Mouse (Mus musculus): ENCODE results near the gene Gpr4. TPM values are rescaled to one million over a fixed set of nuclear protein-coding genes. Genes with fewer than 3 reads are reported as not detected.
A peak's percentile ranks its signal among the peaks of the same experiment; 100 is the strongest.

Gpr4 gene
- total RNA-seq, 1 experiment: 3.8 TPM

DNA sequence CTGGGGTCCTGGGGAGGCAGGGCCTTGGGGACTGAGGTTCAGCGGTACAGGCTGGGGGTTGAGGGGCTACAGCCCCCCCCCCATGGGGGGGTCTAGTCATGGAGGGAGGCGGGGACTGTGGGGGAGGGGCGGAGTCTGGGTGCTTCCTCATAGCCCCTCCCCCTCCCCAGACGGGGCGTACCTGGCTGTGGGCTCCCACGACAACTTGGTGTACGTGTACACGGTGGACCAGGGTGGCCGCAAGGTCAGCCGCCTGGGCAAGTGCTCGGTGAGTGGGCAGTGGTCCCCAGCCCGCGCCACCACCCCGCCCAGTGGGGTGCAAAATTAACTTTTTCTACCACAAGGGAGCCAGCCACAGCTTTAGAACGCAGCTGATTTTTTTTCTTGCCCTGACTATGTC, 10.7 kb upstream of the Gpr4 start:
- peak overlapping the region; percentile 2 to 64; a peak in 3 of 4 replicates for H3K4me3 ChIP-seq (ENCODE audit: insufficient read depth in 1 of 2, low read depth in 1 of 2, low read length in 2 of 2, poor library complexity in 1 of 2, severe bottlenecking in 1 of 2)
- H3K9ac ChIP-seq (ENCODE audit: insufficient read depth, low read depth, low read length, poor library complexity, severe bottlenecking): 0 out of 2 replicates have a peak overlapping the region, but pooled peaks have one; percentile 8
- peaks cover 3 to 18% of the 10 kb centered on the region in 2 experiments; a peak in 3 of 4 replicates for H3K4me1 ChIP-seq (ENCODE audit: control insufficient read depth in 2 of 2, insufficient read depth in 2 of 2, low read length in 2 of 2, poor library complexity in 1 of 2)
- H3K36me3 ChIP-seq (ENCODE audit: control insufficient read depth, insufficient read depth, low read length, poor library complexity, severe bottlenecking): peaks cover 7% of the 10 kb centered on the region; the same call in 1 of the 2 replicates
- in situ Hi-C loops (cut with MboI; ENCODE audit: low sequenced_read_pairs in 2 of 2, unreplicated experiment in 2 of 2): no loop called here
- H3K9me3 ChIP-seq (ENCODE audit: control insufficient read depth, insufficient read depth, low read depth, low read length): no peaks in the 10 kb centered on the region
- DNase-seq (ENCODE audit: low read depth, low spot score): no peak
- H3K27ac ChIP-seq (ENCODE audit: insufficient read depth, low read depth, low read length, poor library complexity, severe bottlenecking): peak overlapping the region; percentile 54
- no peak for TF ChIP-seq CHD2 (IDR thresholded peaks at IDR 0.05; ENCODE audit: low read depth, low read length)
- no peak for TF ChIP-seq MAFK (IDR thresholded peaks at IDR 0.05; ENCODE audit: insufficient read depth, low read depth, low read length)
- no peak for TF ChIP-seq ZNF384 (IDR thresholded peaks at IDR 0.05; ENCODE audit: low read depth, low read length)
- TF ChIP-seq HCFC1 (IDR thresholded peaks at IDR 0.05; ENCODE audit: borderline replicate concordance, insufficient read depth, low read length): no peak
- TF ChIP-seq ZC3H11A (IDR thresholded peaks at IDR 0.05; ENCODE audit: borderline replicate concordance, low read depth, low read length): no peak

DNA sequence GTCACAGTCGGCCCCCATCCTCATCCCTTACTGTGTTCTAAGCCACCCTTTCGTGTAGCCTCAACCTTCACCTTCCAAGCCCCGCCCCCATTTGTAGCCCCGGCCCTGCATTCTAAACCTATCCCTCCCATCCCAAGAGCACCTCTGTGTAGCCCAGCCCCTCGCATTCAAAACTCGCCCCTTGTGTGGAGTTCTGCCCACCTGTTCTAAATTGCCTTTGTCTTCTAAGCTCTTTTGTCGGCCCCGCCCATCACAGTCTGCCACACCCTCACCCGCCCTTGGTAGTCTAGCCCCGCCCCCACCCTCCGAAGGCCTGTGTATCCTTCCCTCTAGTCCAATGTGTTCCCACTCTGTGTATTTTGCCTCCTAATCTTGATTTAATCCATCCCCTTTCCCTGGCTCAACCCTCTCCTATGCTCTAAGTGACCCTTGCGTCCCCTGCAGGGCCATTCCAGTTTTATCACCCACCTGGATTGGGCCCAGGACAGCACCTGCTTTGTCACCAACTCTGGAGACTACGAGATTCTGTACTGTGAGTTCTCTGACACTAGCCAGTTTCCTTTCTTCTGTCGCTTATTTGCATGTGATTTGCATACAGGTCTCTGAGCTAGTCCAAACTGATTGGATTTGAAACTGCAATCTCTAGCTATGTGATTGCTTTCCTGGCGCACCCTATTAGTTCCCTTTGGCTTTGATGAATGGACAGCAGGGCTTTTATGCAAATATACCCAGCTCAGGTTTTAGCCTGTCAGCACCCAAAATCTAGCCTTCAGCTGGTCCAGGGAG, 10.1 kb upstream of the Gpr4 start:
- in situ Hi-C loops (cut with MboI; ENCODE audit: low sequenced_read_pairs in 2 of 2, unreplicated experiment in 2 of 2): no loop called here

DNA sequence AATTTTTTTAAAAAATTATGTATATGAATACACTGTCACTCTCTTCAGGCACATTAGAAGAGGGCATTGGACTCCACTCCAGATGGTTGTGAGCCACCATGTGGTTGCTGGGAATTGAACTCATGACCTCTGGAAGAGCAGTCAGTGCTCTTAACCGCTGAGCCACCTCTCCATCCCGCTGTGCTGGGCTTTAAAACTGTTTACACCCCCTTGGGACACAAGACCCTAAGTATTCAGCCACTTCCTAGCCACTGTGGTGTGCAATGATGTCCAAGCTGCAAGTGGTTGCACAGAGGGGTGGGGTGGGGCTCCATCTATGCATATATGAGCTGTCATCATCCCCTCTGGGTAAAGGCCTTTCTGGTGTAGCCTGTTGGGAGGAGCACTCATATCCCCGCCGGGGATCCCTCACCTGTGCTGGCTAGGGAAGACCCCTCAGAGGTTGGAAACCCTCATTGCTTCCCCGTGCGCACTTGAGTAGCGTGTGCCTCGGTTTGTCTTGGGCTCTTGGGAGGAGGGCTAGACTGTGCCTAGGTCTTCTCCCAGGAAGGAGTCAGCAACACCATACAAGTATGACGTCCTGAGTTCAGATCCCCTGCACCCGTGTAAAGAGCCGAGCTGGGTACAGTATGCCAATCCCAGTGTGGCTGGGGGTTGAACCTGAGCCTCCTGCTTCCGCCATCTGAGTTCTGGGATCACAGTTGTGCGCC, 4.0 kb upstream of the Gpr4 start:
- H3K4me3 ChIP-seq (ENCODE audit: insufficient read depth in 1 of 2, low read depth in 1 of 2, low read length in 2 of 2, poor library complexity in 1 of 2, severe bottlenecking in 1 of 2): no peak overlapping the region; a peak in 2 of 4 replicates
- peaks cover 2 to 12% of the 10 kb centered on the region in 2 experiments; a peak in 3 of 4 replicates for H3K4me1 ChIP-seq (ENCODE audit: control insufficient read depth in 2 of 2, insufficient read depth in 2 of 2, low read length in 2 of 2, poor library complexity in 1 of 2)
- peak overlapping the region; percentile 67 for H3K27ac ChIP-seq (ENCODE audit: insufficient read depth, low read depth, low read length, poor library complexity, severe bottlenecking)
- no peak overlapping the region for H3K9ac ChIP-seq (ENCODE audit: insufficient read depth, low read depth, low read length, poor library complexity, severe bottlenecking)
- no peak for DNase-seq (ENCODE audit: low read depth, low spot score)
- peaks cover 5% of the 10 kb centered on the region; the same call in 1 of the 2 replicates for H3K36me3 ChIP-seq (ENCODE audit: control insufficient read depth, insufficient read depth, low read length, poor library complexity, severe bottlenecking)
- no peaks in the 10 kb centered on the region for H3K9me3 ChIP-seq (ENCODE audit: control insufficient read depth, insufficient read depth, low read depth, low read length)
- TF ChIP-seq ZNF384 (IDR thresholded peaks at IDR 0.05; ENCODE audit: low read depth, low read length) (no peak), CHD2 (IDR thresholded peaks at IDR 0.05; ENCODE audit: low read depth, low read length) (no peak), ZC3H11A (IDR thresholded peaks at IDR 0.05; ENCODE audit: borderline replicate concordance, low read depth, low read length) (no peak), MAFK (IDR thresholded peaks at IDR 0.05; ENCODE audit: insufficient read depth, low read depth, low read length) (no peak), HCFC1 (IDR thresholded peaks at IDR 0.05; ENCODE audit: borderline replicate concordance, insufficient read depth, low read length) (no peak)
- in situ Hi-C loops (cut with MboI; ENCODE audit: low sequenced_read_pairs in 2 of 2, unreplicated experiment in 2 of 2): no loop called here

More for the DNA sequence above, 10.1 kb upstream of the Gpr4 start:
- Histone ChIP-seq H3K4me3 (ENCODE audit: insufficient read depth in 1 of 2, low read depth in 1 of 2, low read length in 2 of 2, poor library complexity in 1 of 2, severe bottlenecking in 1 of 2) (peak overlapping the region; percentile 2 to 64; a peak in 3 of 4 replicates), H3K27ac (ENCODE audit: insufficient read depth, low read depth, low read length, poor library complexity, severe bottlenecking) (peak overlapping the region; percentile 78), H3K36me3 (ENCODE audit: control insufficient read depth, insufficient read depth, low read length, poor library complexity, severe bottlenecking) (peaks cover 7% of the 10 kb centered on the region; the same call in 1 of the 2 replicates), H3K9ac (ENCODE audit: insufficient read depth, low read depth, low read length, poor library complexity, severe bottlenecking) (no peak overlapping the region; the same call in 1 of the 2 replicates), H3K9me3 (ENCODE audit: control insufficient read depth, insufficient read depth, low read depth, low read length) (no peaks in the 10 kb centered on the region), H3K4me1 (ENCODE audit: control insufficient read depth in 2 of 2, insufficient read depth in 2 of 2, low read length in 2 of 2, poor library complexity in 1 of 2) (peaks cover 3 to 18% of the 10 kb centered on the region in 2 experiments; a peak in 3 of 4 replicates)
- no peak for TF ChIP-seq ZC3H11A (IDR thresholded peaks at IDR 0.05; ENCODE audit: borderline replicate concordance, low read depth, low read length)
- TF ChIP-seq ZNF384 (IDR thresholded peaks at IDR 0.05; ENCODE audit: low read depth, low read length): no peak
- DNase-seq (ENCODE audit: low read depth, low spot score): peak; percentile 87

DNA sequence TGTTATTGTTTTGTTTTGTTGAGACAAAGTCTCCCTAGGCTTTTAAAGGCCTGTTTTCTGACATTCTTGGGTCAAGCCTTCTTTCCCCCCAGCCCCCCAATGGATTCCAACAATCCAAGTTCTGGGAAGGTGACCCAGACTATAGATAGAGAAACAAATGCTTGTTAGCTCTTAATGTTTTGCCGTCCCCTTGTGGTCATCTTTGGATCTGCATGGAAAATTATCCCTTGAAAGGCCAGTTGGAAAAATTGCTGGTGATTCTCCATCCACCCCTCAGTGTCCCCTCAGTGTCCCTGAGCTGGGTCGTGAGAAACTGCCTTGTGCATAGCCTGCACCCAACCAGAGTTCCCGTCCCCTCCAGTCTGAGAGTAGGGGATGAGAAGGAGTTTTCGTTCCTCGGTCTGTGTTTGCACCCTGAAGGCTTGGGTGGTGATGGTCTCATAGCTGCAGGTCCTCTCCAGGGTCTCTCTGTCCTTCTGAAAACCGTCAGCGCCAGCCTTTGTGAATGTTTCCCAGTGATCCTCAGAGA, 3.3 kb upstream of the Gpr4 start:
- Histone ChIP-seq H3K9ac (ENCODE audit: insufficient read depth, low read depth, low read length, poor library complexity, severe bottlenecking) (no peak overlapping the region), H3K36me3 (ENCODE audit: control insufficient read depth, insufficient read depth, low read length, poor library complexity, severe bottlenecking) (peaks cover 1% of the 10 kb centered on the region; the same call in 1 of the 2 replicates), H3K4me1 (ENCODE audit: control insufficient read depth in 2 of 2, insufficient read depth in 2 of 2, low read length in 2 of 2, poor library complexity in 1 of 2) (peaks cover 2 to 13% of the 10 kb centered on the region in 2 experiments; a peak in 3 of 4 replicates), H3K4me3 (ENCODE audit: insufficient read depth in 1 of 2, low read depth in 1 of 2, low read length in 2 of 2, poor library complexity in 1 of 2, severe bottlenecking in 1 of 2) (no peak overlapping the region), H3K9me3 (ENCODE audit: control insufficient read depth, insufficient read depth, low read depth, low read length) (no peaks in the 10 kb centered on the region), H3K27ac (ENCODE audit: insufficient read depth, low read depth, low read length, poor library complexity, severe bottlenecking) (peak overlapping the region; percentile 67)
- no peak for TF ChIP-seq ZNF384 (IDR thresholded peaks at IDR 0.05; ENCODE audit: low read depth, low read length)
- TF ChIP-seq HCFC1 (IDR thresholded peaks at IDR 0.05; ENCODE audit: borderline replicate concordance, insufficient read depth, low read length): no peak
- no peak for TF ChIP-seq CHD2 (IDR thresholded peaks at IDR 0.05; ENCODE audit: low read depth, low read length)
- no peak for TF ChIP-seq MAFK (IDR thresholded peaks at IDR 0.05; ENCODE audit: insufficient read depth, low read depth, low read length)
- no peak for TF ChIP-seq ZC3H11A (IDR thresholded peaks at IDR 0.05; ENCODE audit: borderline replicate concordance, low read depth, low read length)
- in situ Hi-C loops (cut with MboI; ENCODE audit: low sequenced_read_pairs in 2 of 2, unreplicated experiment in 2 of 2): no loop called here
- peak; percentile 69 for DNase-seq (ENCODE audit: low read depth, low spot score)
